Mouse (Mus musculus): ENCODE results near the gene Nfatc4. TPM values are rescaled to one million over a fixed set of nuclear protein-coding genes. Genes with fewer than 3 reads are reported as not detected.

Gene Nfatc4
- total RNA-seq (2023): not detected

DNA sequence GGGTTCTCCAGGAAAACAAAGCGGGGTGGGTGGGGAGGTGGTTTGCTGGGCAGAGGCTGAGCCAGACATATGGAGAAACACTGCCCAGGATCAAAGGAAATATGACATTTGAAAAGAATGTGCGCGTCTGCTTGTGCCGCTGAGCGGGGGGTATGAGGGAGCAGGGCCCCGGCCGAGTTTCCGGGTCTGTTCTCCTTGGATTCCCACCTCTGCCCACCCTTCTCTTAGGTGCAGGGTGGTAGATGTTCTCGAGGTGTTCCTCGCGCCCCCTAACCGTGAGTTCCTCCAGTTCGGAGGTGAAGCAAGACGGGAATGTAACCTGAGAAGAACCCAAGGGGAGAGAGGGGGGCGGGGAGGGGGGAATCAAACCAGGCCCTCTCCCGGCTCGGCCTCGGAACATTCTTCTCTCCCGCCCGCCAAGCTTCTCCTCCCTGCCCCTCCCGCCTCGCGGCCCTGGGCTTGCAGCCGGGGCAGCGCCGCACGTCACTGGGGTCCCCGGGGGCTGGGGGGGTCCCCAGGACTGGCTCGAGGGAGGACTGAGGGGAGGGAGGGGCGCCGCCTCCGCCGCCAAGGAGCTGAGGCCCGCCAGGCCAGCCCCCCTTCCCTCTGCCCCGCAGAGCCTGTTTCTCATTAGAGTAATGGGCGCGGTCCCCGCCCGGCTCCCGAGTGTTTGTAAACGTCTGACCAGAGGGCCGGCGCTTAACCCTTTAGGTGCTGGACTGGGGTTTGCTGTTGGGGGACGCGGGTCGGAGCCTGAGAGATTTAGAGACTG is at the start of gene Nfatc4:
Nfatc4 (plus strand) TSS at position 154 of the 772 bp plus-strand sequence.

DNA sequence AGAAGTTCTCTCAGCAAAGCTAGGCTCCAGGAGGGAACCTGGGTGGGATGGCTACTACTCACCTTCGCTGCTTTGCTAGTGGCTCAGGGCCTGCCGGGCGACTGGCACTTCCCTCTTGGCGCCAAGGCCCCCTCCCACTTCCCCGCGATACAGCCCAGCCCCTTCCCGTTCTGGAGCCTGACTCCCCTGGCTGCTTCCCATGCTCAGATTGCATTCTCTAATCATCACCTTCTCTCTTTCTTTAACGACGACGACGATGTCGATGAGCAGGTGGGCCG is 39.0 kb upstream of the Nfatc4 start, which contains the start of gene Adcy4:
Adcy4 (minus strand) TSS at position 138 of the 278 bp plus-strand sequence.

DNA sequence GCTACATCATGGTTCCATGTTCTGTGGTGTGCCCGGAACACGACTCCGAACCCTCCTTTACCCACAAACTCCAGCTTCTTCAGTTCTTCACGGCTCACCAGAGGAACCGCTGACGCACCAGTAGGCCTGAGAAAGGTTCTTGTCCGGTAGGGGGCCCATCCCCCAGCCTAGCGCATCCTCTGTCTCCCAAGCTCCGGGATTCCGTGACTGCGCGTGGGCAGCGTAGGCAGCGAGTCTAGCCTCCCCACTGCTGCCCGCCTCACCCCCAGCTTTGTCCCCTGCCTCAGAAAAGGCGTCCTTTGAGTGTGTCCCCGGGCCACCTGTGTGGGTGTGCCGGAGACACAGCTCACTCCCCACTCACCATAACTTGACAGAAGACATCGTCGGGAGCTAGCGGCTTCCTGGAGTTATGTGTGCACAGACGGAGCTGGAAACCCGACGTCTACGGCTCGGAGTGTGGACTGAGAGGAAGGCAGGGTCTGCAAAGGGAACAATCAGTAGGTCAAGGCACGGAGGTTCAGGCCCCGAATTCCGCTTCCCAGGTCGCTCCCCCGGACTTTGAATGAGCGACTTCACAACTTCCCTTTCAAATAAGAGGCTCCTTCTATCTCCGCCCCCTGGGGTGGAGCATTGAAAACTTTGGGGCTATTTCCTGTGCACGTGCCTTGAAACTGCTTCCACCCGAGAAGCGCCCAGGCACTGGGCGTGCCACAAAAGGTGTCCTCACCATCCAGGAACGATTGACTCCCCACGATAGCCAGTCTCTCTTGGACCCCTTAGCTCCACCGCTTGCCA is 34.5 kb upstream of the Nfatc4 start, which contains the start of gene Ripk3:
Ripk3 (minus strand) TSS at position 610 of the 795 bp plus-strand sequence.

DNA sequence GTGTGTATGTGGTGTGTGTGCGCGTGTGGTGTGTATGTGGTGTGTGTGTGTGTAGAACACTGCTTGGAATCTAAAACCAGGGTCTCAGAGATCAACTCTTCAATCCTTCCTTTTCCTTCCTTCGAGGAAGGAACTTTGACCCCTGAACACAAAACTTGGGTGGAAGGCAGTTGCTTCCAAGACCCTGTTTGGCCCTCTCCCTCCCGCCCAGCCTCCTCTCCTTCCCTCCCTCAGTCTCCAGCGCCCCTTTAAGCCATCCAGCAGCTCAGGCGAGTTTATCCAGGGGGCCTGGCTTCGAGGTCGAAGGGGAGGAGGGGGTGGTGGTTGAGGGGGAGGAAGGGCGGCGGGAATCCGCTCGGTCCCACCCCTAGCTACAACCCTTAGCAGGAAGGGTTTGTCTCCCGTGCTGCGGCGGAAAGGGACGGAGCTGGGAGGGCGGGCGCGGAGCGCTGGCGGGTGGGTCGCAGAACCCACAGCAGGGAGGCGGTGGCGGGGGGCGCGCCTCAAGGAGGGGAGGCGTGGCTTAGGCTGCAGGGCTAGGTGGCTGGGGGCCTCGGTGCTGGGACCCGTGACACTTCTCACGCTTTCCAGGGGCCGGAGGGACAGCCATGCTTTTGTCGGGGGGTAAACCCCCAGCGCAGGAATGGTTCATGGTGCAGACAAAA is 30.8 kb downstream of the Nfatc4 start, which contains the start of gene Nynrin:
Nynrin (plus strand) TSS at position 390 of the 665 bp plus-strand sequence.

Other genes starting within 250 kb of the Nfatc4 start
- not detected for gene Fitm1, start 247.5 kb upstream of the Nfatc4 start, total RNA-seq (2023)
- 100 to 1,000 TPM; 242 to 257 TPM for gene Psme1, start 245.0 kb upstream of the Nfatc4 start, total RNA-seq (2023)
- gene Emc9, start 237.8 kb upstream of the Nfatc4 start, total RNA-seq (2023): 10 to 100 TPM in 1 of 2 experiments, 1 to 10 TPM in 1; 7.3 to 11.2 TPM
- gene Psme2, start 232.0 kb upstream of the Nfatc4 start, total RNA-seq (2023): 100 to 1,000 TPM; 340 to 355 TPM
- gene Rnf31, start 231.4 kb upstream of the Nfatc4 start, total RNA-seq (2023): 10 to 100 TPM; 72.7 to 87.7 TPM
- gene Irf9, start 219.6 kb upstream of the Nfatc4 start, total RNA-seq (2023): 100 to 1,000 TPM; 103 to 113 TPM
- not detected for gene Rec8, start 205.1 kb upstream of the Nfatc4 start, total RNA-seq (2023)
- 10 to 100 TPM; 27.8 to 33.7 TPM for gene Ipo4, start 187.2 kb upstream of the Nfatc4 start, total RNA-seq (2023)
- gene Gm49378, start 185.2 kb upstream of the Nfatc4 start, total RNA-seq (2023): 1 to 10 TPM; 2.0 to 3.1 TPM
- gene Tm9sf1, start 179.3 kb upstream of the Nfatc4 start, total RNA-seq (2023): 10 to 100 TPM; 43.7 to 44.6 TPM
- gene Tssk4, start 173.0 kb upstream of the Nfatc4 start, total RNA-seq (2023): 1 to 10 TPM; 2.0 to 2.1 TPM
- gene Mdp1, start 162.6 kb upstream of the Nfatc4 start, total RNA-seq (2023): 10 to 100 TPM; 32.1 to 40.0 TPM
- gene Gmpr2, start 151.2 kb upstream of the Nfatc4 start, total RNA-seq (2023): 10 to 100 TPM; 26.1 to 29.0 TPM
- gene Nedd8, start 151.0 kb upstream of the Nfatc4 start, total RNA-seq (2023): 100 to 1,000 TPM; 227 to 260 TPM
- gene Tinf2, start 141.3 kb upstream of the Nfatc4 start, total RNA-seq (2023): 10 to 100 TPM; 64.2 to 64.6 TPM
- 10 to 100 TPM; 12.0 to 21.3 TPM for gene Tgm1, start 109.2 kb upstream of the Nfatc4 start, total RNA-seq (2023)
- 10 to 100 TPM; 45.5 to 46.2 TPM for gene Rabggta, start 100.9 kb upstream of the Nfatc4 start, total RNA-seq (2023)
- 10 to 100 TPM; 61.5 to 82.7 TPM for gene Dhrs1, start 77.5 kb upstream of the Nfatc4 start, total RNA-seq (2023)
- gene Nop9, start 77.5 kb upstream of the Nfatc4 start, total RNA-seq (2023): 10 to 100 TPM; 19.2 to 28.9 TPM
- under 1 TPM in 1 of 2 experiments, not detected in 1; 0.42 TPM for gene Cideb, start 64.7 kb upstream of the Nfatc4 start, total RNA-seq (2023)
- gene Ltb4r2, start 61.7 kb upstream of the Nfatc4 start, total RNA-seq (2023): under 1 TPM; 0.46 to 0.63 TPM
- gene Ltb4r1, start 57.2 kb upstream of the Nfatc4 start, total RNA-seq (2023): 10 to 100 TPM; 57.1 to 61.8 TPM
- 1 to 10 TPM; 5.0 to 7.3 TPM for gene Adcy4, start 39.0 kb upstream of the Nfatc4 start, total RNA-seq (2023)
- gene Ripk3, start 34.3 kb upstream of the Nfatc4 start, total RNA-seq (2023): 100 to 1,000 TPM; 113 to 122 TPM
- gene Nynrin, start 30.9 kb downstream of the Nfatc4 start, total RNA-seq (2023): 1 to 10 TPM; 5.9 to 8.2 TPM
- gene Cbln3, start 61.2 kb downstream of the Nfatc4 start, total RNA-seq (2023): under 1 TPM in 1 of 2 experiments, not detected in 1; 0.09 TPM
- 10 to 100 TPM; 51.6 to 59.0 TPM for gene Khnyn, start 61.8 kb downstream of the Nfatc4 start, total RNA-seq (2023)
- gene Sdr39u1, start 77.1 kb downstream of the Nfatc4 start, total RNA-seq (2023): under 1 TPM; 0.88 to 0.97 TPM
- gene Cma1, start 121.5 kb downstream of the Nfatc4 start, total RNA-seq (2023): not detected
- gene Cma2, start 127.8 kb downstream of the Nfatc4 start, total RNA-seq (2023): not detected
- not detected for gene Mcpt1, start 194.8 kb downstream of the Nfatc4 start, total RNA-seq (2023)
- gene Mcpt9, start 207.4 kb downstream of the Nfatc4 start, total RNA-seq (2023): not detected
- gene Mcpt2, start 218.9 kb downstream of the Nfatc4 start, total RNA-seq (2023): under 1 TPM; 0.47 to 0.67 TPM
- not detected for gene Mcpt4, start 239.2 kb downstream of the Nfatc4 start, total RNA-seq (2023)

Measured in monocyte, adult 59 days (primary cell).